Mouse (Mus musculus): ENCODE data around the gene Hand1. TPM values are rescaled to one million over a fixed set of nuclear protein-coding genes. Genes with fewer than 3 reads are reported as not detected.
A peak's percentile ranks its signal among the peaks of the same experiment; 100 is the strongest.

Hand1 gene
- polyA plus RNA-seq, 1 experiment, result not detected

GRCm38 (mm10) chr11:57809732-57810098, 22.9 kb downstream of the Hand1 start:
- TF ChIP-seq MAX (IDR thresholded peaks at IDR 0.05) (no peak), FOSL1 (IDR thresholded peaks at IDR 0.05; ENCODE audit: insufficient read depth, low read length, poor library complexity, severe bottlenecking) (no peak), USF1 (IDR thresholded peaks at IDR 0.05; ENCODE audit: low read depth) (no peak), MYOD1 (IDR thresholded peaks at IDR 0.05; ENCODE audit: control insufficient read depth, insufficient read length, low read depth) (no peak), CTCF (IDR thresholded peaks at IDR 0.05; ENCODE audit: control insufficient read depth, insufficient read depth, insufficient read length) (no peak), CEBPB (IDR thresholded peaks at IDR 0.05; ENCODE audit: low read depth) (no peak), MYOG (IDR thresholded peaks at IDR 0.05; ENCODE audit: control insufficient read depth, extremely low read depth, insufficient read length) (no peak)

DNA sequence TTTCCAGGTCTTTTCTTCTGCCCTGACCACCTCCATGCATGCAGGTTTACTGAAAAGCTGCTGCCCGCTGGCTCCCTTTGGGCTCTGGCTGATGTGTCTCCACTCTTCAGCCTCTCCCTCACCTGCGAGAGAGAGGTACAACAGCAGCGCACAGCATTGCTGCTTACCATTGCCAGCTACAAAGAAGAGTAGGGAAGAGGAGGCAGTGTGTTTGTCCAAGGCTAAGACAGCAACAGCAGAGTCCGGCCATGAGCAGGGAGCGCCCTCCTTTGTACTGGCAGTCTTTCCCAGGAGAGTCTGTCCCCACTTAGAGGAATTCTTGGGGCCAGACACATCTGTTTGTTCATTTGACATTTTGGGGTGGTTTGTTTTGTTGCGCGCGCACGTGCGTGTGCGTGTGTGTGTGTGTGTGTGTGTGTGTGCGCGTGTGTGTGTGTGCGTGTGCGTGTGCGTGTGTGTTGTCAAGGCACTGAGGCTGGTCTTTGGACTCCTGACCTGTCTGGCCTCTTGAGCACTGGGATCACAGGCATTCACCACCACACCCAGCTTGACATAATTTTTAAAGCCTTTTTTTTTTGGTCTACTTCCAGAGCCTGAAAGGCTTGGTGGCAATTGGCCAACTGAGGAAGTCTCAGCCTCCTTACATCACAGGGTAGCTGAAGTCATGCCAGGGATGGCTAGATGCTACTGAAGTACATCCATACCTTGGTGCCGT, 23.4 kb downstream of the Hand1 start:
- H3ac ChIP-seq (ENCODE audit: control insufficient read depth, insufficient read length, low read depth), result no peak overlapping the region
- no peak for TF ChIP-seq USF1 (IDR thresholded peaks at IDR 0.05; ENCODE audit: low read depth)
- no peak for TF ChIP-seq FOSL1 (IDR thresholded peaks at IDR 0.05; ENCODE audit: insufficient read depth, low read length, poor library complexity, severe bottlenecking)
- no peak for TF ChIP-seq CTCF (IDR thresholded peaks at IDR 0.05; ENCODE audit: control insufficient read depth, insufficient read depth, insufficient read length)
- TF ChIP-seq CEBPB (IDR thresholded peaks at IDR 0.05; ENCODE audit: low read depth), result no peak
- TF ChIP-seq MYOG (IDR thresholded peaks at IDR 0.05; ENCODE audit: control insufficient read depth, extremely low read depth, insufficient read length), result no peak
- TF ChIP-seq MAX (IDR thresholded peaks at IDR 0.05), result no peak
- no peak for TF ChIP-seq MYOD1 (IDR thresholded peaks at IDR 0.05; ENCODE audit: control insufficient read depth, insufficient read length, low read depth)
- H3K79me3 ChIP-seq (ENCODE audit: low read depth), result no peaks in the 10 kb centered on the region
- peaks cover 32% of the 10 kb centered on the region for H3K36me3 ChIP-seq (ENCODE audit: control insufficient read depth, insufficient read depth)
- H3K4me3 ChIP-seq (ENCODE audit: insufficient read depth, poor library complexity, severe bottlenecking), result no peak overlapping the region
- peaks cover 3% of the 10 kb centered on the region for H3K79me2 ChIP-seq (ENCODE audit: control insufficient read depth, insufficient read depth)
- no peaks in the 10 kb centered on the region for H3K27me3 ChIP-seq (ENCODE audit: control insufficient read depth, insufficient read depth, insufficient read length)

More at GRCm38 (mm10) chr11:57809732-57810098, 22.9 kb downstream of the Hand1 start:
- no peaks in the 10 kb centered on the region for H3K79me2 ChIP-seq (ENCODE audit: control insufficient read depth, insufficient read depth)
- no peaks in the 10 kb centered on the region for H3K79me3 ChIP-seq (ENCODE audit: low read depth)
- H3K27me3 ChIP-seq (ENCODE audit: control insufficient read depth, insufficient read depth, insufficient read length), result no peaks in the 10 kb centered on the region
- H3ac ChIP-seq (ENCODE audit: control insufficient read depth, insufficient read length, low read depth), result no peak overlapping the region
- H3K36me3 ChIP-seq (ENCODE audit: control insufficient read depth, insufficient read depth), result peaks cover 32% of the 10 kb centered on the region
- H3K4me3 ChIP-seq (ENCODE audit: insufficient read depth, poor library complexity, severe bottlenecking), result no peak overlapping the region

GRCm38 (mm10) chr11:57805047-57805446, 27.6 kb downstream of the Hand1 start:
- peaks cover 16% of the 10 kb centered on the region for H3K36me3 ChIP-seq (ENCODE audit: control insufficient read depth, insufficient read depth)
- no peak overlapping the region for H3ac ChIP-seq (ENCODE audit: control insufficient read depth, insufficient read length, low read depth)
- H3K4me3 ChIP-seq (ENCODE audit: insufficient read depth, poor library complexity, severe bottlenecking), result no peak overlapping the region
- H3K79me2 ChIP-seq (ENCODE audit: control insufficient read depth, insufficient read depth), result peaks cover 37% of the 10 kb centered on the region
- TF ChIP-seq FOSL1 (IDR thresholded peaks at IDR 0.05; ENCODE audit: insufficient read depth, low read length, poor library complexity, severe bottlenecking) (no peak), MAX (IDR thresholded peaks at IDR 0.05) (no peak), USF1 (IDR thresholded peaks at IDR 0.05; ENCODE audit: low read depth) (no peak), MYOD1 (IDR thresholded peaks at IDR 0.05; ENCODE audit: control insufficient read depth, insufficient read length, low read depth) (no peak), CEBPB (IDR thresholded peaks at IDR 0.05; ENCODE audit: low read depth) (no peak), CTCF (IDR thresholded peaks at IDR 0.05; ENCODE audit: control insufficient read depth, insufficient read depth, insufficient read length) (no peak)
- no peaks in the 10 kb centered on the region for H3K27me3 ChIP-seq (ENCODE audit: control insufficient read depth, insufficient read depth, insufficient read length)
- H3K79me3 ChIP-seq (ENCODE audit: low read depth), result peaks cover 13% of the 10 kb centered on the region

- no peaks in the 10 kb centered on the region for H3K36me3 ChIP-seq (ENCODE audit: control insufficient read depth, insufficient read depth)
- H3K4me3 ChIP-seq (ENCODE audit: insufficient read depth, poor library complexity, severe bottlenecking), result peak overlapping the region; percentile 85
- TF ChIP-seq MYOG (IDR thresholded peaks at IDR 0.05; ENCODE audit: control insufficient read depth, extremely low read depth, insufficient read length) (no peak), USF1 (IDR thresholded peaks at IDR 0.05; ENCODE audit: low read depth) (no peak), CEBPB (IDR thresholded peaks at IDR 0.05; ENCODE audit: low read depth) (no peak), MYOD1 (IDR thresholded peaks at IDR 0.05; ENCODE audit: control insufficient read depth, insufficient read length, low read depth) (no peak), CTCF (IDR thresholded peaks at IDR 0.05; ENCODE audit: control insufficient read depth, insufficient read depth, insufficient read length) (no peak), MAX (IDR thresholded peaks at IDR 0.05) (no peak)
- H3ac ChIP-seq (ENCODE audit: control insufficient read depth, insufficient read length, low read depth), result peak overlapping the region; percentile 94
- peaks cover 37% of the 10 kb centered on the region for H3K79me2 ChIP-seq (ENCODE audit: control insufficient read depth, insufficient read depth)
- H3K79me3 ChIP-seq (ENCODE audit: low read depth), result peaks cover 13% of the 10 kb centered on the region
- no peaks in the 10 kb centered on the region for H3K27me3 ChIP-seq (ENCODE audit: control insufficient read depth, insufficient read depth, insufficient read length)
Observed at GRCm38 (mm10) chr11:57802511-57802870, 30.1 kb downstream of the Hand1 start.

- H3K79me2 ChIP-seq (ENCODE audit: control insufficient read depth, insufficient read depth), result peaks cover 37% of the 10 kb centered on the region
- no peak for TF ChIP-seq MYOG (IDR thresholded peaks at IDR 0.05; ENCODE audit: control insufficient read depth, extremely low read depth, insufficient read length)
- TF ChIP-seq MYOD1 (IDR thresholded peaks at IDR 0.05; ENCODE audit: control insufficient read depth, insufficient read length, low read depth), result no peak
- no peak for TF ChIP-seq USF1 (IDR thresholded peaks at IDR 0.05; ENCODE audit: low read depth)
- TF ChIP-seq MAX (IDR thresholded peaks at IDR 0.05), result no peak
- H3ac ChIP-seq (ENCODE audit: control insufficient read depth, insufficient read length, low read depth), result peak overlapping the region; percentile 94
- peak overlapping the region; percentile 85 for H3K4me3 ChIP-seq (ENCODE audit: insufficient read depth, poor library complexity, severe bottlenecking)
- peaks cover 13% of the 10 kb centered on the region for H3K79me3 ChIP-seq (ENCODE audit: low read depth)
- no peaks in the 10 kb centered on the region for H3K27me3 ChIP-seq (ENCODE audit: control insufficient read depth, insufficient read depth, insufficient read length)
- no peaks in the 10 kb centered on the region for H3K36me3 ChIP-seq (ENCODE audit: control insufficient read depth, insufficient read depth)
Observed at GRCm38 (mm10) chr11:57801766-57802510, 30.7 kb downstream of the Hand1 start.

Data from C2C12 (cell line).